Mouse (Mus musculus) olfactory bulb, adult 2 months (tissue): ENCODE data around the gene Ndn.

Experiments
- CTCF ChIP-seq: fragments of 200-500 bp; IDR thresholded peaks from 2 replicates; pipeline ENCODE4 v1.5.1; 2012; ENCODE audit warnings: low read depth, mild to moderate bottlenecking, low read length, moderate library complexity; ENCODE audit not compliant: insufficient read depth
- POLR2A ChIP-seq: fragments of 200-500 bp; IDR thresholded peaks from 2 replicates; pipeline ENCODE4 v1.6.1; 2012; ENCODE audit warnings: mild to moderate bottlenecking, low read depth, low read length, moderate library complexity; ENCODE audit not compliant: insufficient read depth

GRCm38 (mm10) chr7:62382391-62382790 is 36.0 kb downstream of the Ndn start:
- TF ChIP-seq CTCF (no peak), POLR2A (no peak)
